Mouse (Mus musculus) testis, postnatal 10 days (tissue): ENCODE measurements around the gene Tspear.
"Not testable (repeated sequence)": the region's sequence is repeated elsewhere in the genome, so short reads cannot be mapped to it uniquely, and the experiment has no call there.

Experiments
- DNase-seq: peaks from one replicate; pipeline ENCODE4 v3.0.0; 2021; ENCODE audit warnings: low spot score

Gene Tspear

GRCm38 (mm10) chr10:77685895-77686664, at the start of gene Tspear:
Tspear (plus strand) TSS chr10:77686569.
- DNase-seq = no peak

GRCm38 (mm10) chr10:77638956-77639355, 47.4 kb upstream of the Tspear start:
- DNase-seq = peak; percentile 59

DNA sequence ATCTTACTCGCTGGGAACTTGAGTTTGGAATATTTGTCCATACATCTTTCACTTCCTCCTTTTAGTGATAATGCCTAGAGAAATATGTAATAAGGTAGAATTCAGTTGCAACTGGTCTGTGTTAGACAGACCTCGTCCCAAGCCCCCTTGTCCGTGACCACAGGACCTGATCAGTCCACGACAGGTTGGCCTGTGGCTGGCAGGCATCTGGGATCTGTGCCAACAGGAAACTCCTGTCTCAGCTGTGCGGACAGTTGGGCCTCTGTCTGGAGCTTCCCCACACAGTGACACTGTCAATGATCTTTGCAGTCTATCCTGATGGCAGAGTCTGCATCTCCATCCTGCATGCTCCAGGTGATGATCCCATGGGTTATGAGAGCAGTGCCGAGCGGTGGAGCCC, 43.2 kb upstream of the Tspear start:
- no peak for DNase-seq

GRCm38 (mm10) chr10:77645571-77645970, 40.8 kb upstream of the Tspear start:
- no peak for DNase-seq

- no peak for DNase-seq
Observed at GRCm38 (mm10) chr10:77647461-77647860, 38.9 kb upstream of the Tspear start.

- DNase-seq = no peak
Observed at GRCm38 (mm10) chr10:77647901-77648300, 38.5 kb upstream of the Tspear start.

DNA sequence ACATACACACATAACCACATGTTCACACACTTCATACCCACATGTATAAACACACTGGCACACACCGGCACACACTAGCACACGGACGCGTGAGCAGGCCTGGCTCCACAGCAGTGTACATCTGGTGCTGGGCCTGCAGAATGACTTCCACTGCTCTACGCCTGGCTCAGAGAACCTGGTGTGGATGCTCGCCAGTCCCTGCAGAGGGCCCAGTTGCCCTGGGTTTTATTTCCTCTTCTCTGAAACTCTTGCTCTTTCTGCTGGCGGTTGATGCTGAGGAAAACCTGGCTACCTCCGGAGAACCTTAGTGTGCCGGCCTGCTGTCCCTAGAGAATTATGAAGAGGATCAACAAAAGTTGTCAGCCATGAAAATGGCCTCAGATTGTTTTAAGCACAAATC, 34.3 kb upstream of the Tspear start:
- no peak for DNase-seq

- DNase-seq = peak; percentile 71
Observed at GRCm38 (mm10) chr10:77658286-77658994, 27.9 kb upstream of the Tspear start.

- no peak for DNase-seq
Observed at GRCm38 (mm10) chr10:77663949-77664665, 22.3 kb upstream of the Tspear start.

DNA sequence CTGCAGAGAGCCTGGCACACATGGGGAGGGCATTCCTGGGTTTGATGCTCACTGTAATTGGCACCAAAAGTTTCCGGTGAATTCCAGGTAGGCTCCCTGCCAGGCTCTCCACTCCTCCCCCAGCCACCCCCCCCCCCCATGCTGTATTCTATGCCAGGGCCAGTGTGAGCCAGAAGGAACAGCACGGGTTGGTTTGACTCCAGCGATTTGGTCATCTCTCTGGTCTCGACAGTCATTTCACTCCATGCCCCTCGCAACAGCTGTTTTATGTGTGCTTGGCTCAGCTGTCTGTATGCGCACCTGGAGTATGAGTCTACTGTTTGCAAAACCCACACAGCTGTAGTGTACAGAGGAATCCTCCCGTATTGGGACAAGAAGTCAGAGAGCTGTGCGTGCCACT, 20.0 kb upstream of the Tspear start:
- DNase-seq = no peak

GRCm38 (mm10) chr10:77667402-77667801, 19.0 kb upstream of the Tspear start:
- no peak for DNase-seq

DNA sequence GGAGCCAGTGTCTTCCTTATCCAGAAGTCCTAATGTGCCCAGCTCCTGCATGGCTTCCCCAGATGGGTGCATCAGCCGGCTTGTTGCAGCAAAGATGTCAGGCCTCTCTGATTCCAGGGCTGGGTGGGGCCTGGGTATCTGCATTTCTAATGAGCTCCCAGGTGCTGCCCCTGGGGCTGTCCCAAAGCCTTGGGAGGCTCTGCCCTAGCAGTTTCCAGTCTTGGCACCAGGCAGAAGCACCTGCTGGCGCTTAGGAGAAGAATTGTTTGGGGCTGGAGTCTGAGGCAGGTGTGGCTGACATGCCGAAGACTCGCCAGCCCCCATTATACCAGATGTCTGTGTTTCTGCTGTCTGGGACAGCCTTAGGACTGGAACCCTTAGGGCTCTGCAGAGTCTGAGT, 15.7 kb upstream of the Tspear start:
- no peak for DNase-seq

DNA sequence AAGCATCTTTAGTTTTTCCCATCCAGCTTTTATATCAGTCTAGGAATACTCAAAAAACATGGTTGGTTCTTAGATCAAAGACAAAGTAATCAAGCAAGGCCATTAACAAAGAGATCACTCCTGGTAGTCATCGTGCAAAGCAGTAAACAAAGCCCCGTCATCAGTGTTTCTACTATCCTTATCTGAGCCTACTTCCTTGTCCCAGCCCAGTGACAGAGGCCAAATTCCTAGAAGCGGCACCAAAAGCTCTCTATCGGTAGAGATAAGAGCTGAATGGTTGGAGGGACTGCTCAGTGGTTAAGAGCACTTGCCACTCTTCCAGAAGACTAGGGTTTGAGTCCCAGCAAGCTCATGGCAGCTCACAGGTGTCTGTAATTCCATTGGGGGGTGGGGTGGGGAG, 14.8 kb upstream of the Tspear start:
- no peak for DNase-seq

DNA sequence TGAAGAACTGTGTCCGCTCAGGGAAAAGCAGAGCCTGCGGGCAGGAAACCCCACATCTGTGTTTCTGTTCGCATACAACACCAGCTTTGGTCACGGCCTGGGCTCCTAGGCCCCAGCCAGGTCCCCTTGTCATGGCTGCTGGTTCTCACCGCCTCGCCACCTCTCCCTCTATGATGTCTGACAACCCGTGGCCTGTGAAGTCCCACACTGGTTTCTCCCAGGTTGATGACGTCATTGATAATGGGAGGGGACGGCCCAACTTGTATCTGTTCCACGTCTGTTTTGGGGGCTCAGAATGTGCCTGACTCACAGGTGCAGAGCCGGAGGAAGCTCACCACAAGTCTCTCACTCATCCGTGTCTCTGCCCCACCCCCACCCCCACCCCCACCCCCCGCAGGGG, 12.6 kb upstream of the Tspear start:
- DNase-seq = no peak

- no peak for DNase-seq
Observed at GRCm38 (mm10) chr10:77677562-77677961, 8.8 kb upstream of the Tspear start.

DNA sequence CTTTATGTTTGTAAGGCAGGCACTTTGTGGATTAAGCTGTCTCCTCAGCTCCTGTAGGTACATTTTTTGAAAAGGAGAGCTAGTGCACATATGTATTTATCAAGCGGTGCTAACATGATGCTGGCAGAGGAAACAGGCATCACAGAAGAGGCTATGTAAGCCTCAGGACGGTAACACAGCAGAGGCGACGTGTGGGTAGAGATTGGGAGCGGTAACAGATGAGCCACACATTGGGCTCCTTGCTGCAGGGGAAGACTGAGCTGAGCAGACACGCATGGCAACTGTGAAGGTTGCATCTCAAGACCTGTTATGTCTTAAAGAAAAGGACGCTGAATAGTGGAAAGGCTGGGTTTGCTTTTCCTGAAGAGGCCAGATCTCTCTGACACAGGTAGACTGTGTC, 3.4 kb upstream of the Tspear start:
- no peak for DNase-seq

DNA sequence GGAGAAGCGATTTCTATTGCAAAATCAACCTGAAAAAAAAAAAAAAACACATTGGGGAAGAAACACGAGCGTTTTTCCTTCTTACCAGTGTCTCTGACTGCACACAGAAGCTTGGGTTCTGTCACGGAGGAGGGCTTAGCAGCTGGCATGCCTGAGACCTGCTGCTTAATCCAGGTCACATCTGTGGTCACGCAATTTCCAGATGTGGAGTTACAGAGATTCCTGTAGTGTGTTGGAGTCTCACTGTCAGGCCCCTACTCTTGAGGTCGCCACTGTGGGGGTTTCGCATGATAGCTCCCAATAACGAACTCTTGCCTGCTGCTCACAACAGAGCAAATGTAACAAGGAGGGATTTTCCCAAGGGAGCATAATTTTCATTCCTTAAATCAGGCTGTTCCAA, 2.2 kb upstream of the Tspear start:
- DNase-seq = no peak

DNA sequence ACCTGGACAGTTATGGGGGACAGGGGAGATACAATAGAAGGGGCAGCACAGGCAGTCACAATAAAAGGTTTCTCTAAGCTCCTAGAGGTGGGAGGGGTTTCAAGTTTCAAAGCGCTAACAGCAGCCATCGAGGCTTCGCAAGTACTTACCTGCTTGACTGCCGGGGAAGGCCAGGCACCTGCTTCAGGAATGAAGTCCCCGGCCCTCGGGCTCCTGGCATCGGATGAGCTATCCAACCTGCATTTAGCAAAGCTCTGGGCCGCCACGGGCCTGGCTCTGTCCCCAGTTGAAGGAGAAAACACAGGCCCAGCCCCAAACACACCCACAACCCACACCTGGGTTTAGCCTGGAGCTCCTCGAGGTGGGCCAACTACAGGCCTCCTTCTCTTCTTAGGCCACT, 652 bp downstream of the Tspear start:
- DNase-seq = no peak

- DNase-seq = not testable (repeated sequence)
Observed at GRCm38 (mm10) chr10:77690356-77690807, 4.0 kb downstream of the Tspear start, which contains the start of gene Gm19402. Gm19402 (minus strand) TSS chr10:77690757.

DNA sequence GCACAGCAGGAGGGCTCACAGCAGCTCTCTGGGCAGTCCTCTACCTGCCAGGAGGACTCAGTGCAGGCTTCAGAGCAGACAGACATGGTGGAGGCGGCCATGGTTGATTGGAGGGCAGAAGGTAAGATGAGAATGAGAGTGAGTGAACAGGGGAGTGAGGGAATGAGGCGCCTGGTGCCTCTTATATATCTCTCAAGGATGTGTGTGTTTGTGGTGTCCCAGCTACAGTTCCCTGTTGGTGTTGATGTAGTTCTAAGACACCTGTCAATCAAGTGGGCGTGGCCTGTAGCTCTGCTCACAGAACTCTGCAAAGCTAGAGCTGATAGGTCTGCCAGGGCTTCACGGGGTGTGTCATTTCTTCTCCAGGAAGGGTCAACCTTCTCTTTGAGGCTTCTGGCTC, 10.8 kb downstream of the Tspear start, which contains the start of gene Gm9508:
Gm9508 (minus strand) TSS at position 101 of the 400 bp plus-strand sequence.
- no peak for DNase-seq

DNA sequence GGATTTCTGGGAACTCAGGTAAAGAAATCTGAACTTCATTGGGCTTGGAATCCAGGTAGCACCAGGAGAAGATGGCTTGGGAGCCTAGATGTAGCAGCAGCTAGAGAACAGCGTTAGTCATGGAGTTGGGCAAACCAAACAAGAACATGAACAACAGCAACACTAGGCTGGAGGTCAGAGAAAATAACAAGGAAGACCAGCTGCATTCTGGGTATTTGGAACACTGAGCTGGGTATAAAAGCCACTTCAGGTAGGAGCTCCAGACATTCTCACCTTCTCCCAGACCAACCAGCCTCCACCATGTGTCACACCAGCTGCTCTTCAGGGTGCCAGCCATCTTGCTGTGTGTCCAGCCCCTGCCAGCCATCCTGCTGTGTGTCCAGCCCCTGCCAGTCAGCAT, 20.0 kb downstream of the Tspear start, which contains the start of gene Gm10272:
Gm10272 (plus strand) TSS at position 301 of the 400 bp plus-strand sequence.
- DNase-seq = no peak

DNA sequence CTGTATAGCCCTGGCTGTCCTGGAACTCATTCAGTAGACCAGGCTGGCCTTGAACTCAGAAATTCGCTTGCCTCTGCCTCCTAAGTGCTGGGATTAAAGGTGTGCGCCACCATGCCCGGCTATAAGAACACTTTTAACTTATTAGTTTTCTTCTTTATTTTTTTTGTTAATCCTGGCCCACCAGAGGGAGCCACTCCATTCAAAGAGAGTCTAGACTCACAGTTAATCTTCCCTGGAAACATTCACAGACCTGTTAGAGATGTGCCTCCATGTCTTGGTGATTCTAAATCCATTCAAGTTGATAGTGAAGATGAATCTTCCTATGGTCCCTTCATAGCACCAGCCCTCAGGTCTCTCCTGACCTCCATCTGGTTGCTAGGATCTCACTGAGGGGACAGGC, 23.5 kb downstream of the Tspear start:
- DNase-seq = no peak

DNA sequence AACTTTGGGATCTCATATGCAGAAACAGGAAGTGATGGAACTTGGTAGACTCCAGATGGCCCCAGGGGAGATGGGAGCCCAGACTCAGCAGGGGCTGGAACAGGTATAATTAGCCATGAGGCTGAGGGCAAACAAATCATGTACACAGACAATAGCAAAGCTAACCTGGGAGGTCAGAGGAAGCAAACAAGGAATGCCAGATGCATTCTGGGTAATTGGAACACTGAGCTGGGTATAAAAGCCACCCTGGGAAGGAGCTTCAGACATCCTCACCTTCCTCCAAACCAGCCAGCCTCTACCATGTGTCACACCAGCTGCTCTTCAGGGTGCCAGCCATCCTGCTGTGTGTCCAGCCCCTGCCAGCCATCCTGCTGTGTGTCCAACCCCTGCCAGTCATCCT, 24.8 kb downstream of the Tspear start, which contains the start of gene Gm10024:
Gm10024 (plus strand) TSS at position 301 of the 400 bp plus-strand sequence.
- DNase-seq = not testable (repeated sequence)
